Mouse (Mus musculus) retina, postnatal 1 day (tissue): ENCODE measurements around the gene Defa37.
"Not testable (repeated sequence)": the region's sequence is repeated elsewhere in the genome, so short reads cannot be mapped to it uniquely, and the experiment has no call there.

ENCODE experiments used
- DNase-seq: peaks from one replicate; pipeline ENCODE4 v3.0.0-alpha.2; 2012

The Defa37 gene

GRCm38 (mm10) chr8:21565086-21565485, at the start of gene Defa37:
Gene Defa37 (plus strand): TSS chr8:21565386.
- DNase-seq: not testable (repeated sequence)

- not testable (repeated sequence) for DNase-seq
Observed at GRCm38 (mm10) chr8:21528732-21529131, 36.5 kb upstream of the Defa37 start, which contains the start of gene Defa32. Gene Defa32 (plus strand): TSS chr8:21529032.

- not testable (repeated sequence) for DNase-seq
Observed at GRCm38 (mm10) chr8:21582706-21583105, 17.5 kb downstream of the Defa37 start, which contains the start of gene Defa28. Gene Defa28 (plus strand): TSS chr8:21583006.

- not testable (repeated sequence) for DNase-seq
Observed at GRCm38 (mm10) chr8:21594408-21594807, 29.2 kb downstream of the Defa37 start, which contains the start of gene Gm7861. Gene Gm7861 (minus strand): TSS chr8:21594508.
